Mouse (Mus musculus): ENCODE measurements around the gene Gm43552.

DNA sequence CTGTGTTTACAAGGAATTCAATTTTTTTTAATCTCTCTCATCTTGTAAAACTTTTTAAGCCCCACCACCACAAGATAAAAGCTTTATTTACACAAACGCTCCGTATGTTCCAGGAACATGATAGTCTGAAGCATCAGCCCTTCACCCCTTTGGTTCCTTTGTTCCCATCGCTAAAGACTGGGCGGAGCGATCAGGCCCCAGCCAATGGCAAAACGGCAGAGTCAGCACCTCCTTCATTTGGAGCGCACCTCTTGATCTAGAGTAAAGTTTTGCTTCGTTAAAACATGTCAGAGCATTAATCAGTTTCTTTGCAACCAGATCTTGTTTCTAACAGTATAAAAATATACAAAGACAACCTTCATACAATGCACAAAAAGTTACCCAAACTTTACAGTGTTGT lies 13.2 kb upstream of the Gm43552 start:
- TF ChIP-seq POLR2A (IDR thresholded peaks at IDR 0.05; ENCODE audit: borderline replicate concordance, control insufficient read depth, low read depth, low read length) (no peak), CTCF (IDR thresholded peaks at IDR 0.05; ENCODE audit: control insufficient read depth, insufficient read depth, low read length) (no peak)

Data from bone marrow, adult 2 months (tissue).